Mouse (Mus musculus) liver, adult 2 months (tissue): ENCODE results near the gene 4931414P19Rik. TPM values are rescaled to one million over a fixed set of nuclear protein-coding genes. Genes with fewer than 3 reads are reported as not detected.
A peak's percentile ranks its signal among the peaks of the same experiment; 100 is the strongest.
"Not testable (repeated sequence)": the region's sequence is repeated elsewhere in the genome, so short reads cannot be mapped to it uniquely, and the experiment has no call there.

Experiments used
- DNase-seq: peaks from one replicate; pipeline ENCODE4 v3.0.0-alpha.2; 2011; ENCODE audit warnings: low read depth, low spot score; ENCODE audit errors: extremely low read depth
- H3K27ac ChIP-seq: fragments of 200-500 bp; replicated peaks from 2 replicates; pipeline ENCODE4 v1.5.1; 2012; ENCODE audit warnings: low read depth, mild to moderate bottlenecking, control low read depth, inconsistent platforms, low read length; ENCODE audit not compliant: insufficient read depth
- H3K27me3 ChIP-seq: fragments of 200-500 bp; 2 replicates; pipeline ENCODE4 v1.6.1; 2012; ENCODE audit warnings: mild to moderate bottlenecking, moderate library complexity, low read length, inconsistent platforms; ENCODE audit not compliant: control insufficient read depth, insufficient read depth
- H3K36me3 ChIP-seq: fragments of 200-500 bp; 2 replicates; pipeline ENCODE4 v1.6.1; 2012; ENCODE audit warnings: low read length, inconsistent platforms; ENCODE audit not compliant: control insufficient read depth, insufficient read depth
- H3K4me1 ChIP-seq: fragments of 200-500 bp; 2 replicates; pipeline ENCODE4 v1.6.1; 2011; ENCODE audit warnings: low read length; ENCODE audit not compliant: control insufficient read depth, insufficient read depth
- H3K4me3 ChIP-seq: fragments of 200-500 bp; 2 replicates; pipeline ENCODE4 v1.5.1; 2011; ENCODE audit warnings: low read depth, mild to moderate bottlenecking, control low read depth, low read length, moderate library complexity; ENCODE audit not compliant: insufficient read depth
- H3K79me2 ChIP-seq: fragments of 200-500 bp; 2 replicates; pipeline ENCODE4 v1.6.1; 2012; ENCODE audit warnings: inconsistent platforms, mild to moderate bottlenecking, low read length, moderate library complexity; ENCODE audit not compliant: control insufficient read depth, insufficient read depth
- H3K9ac ChIP-seq: fragments of 200-500 bp; 2 replicates; pipeline ENCODE4 v1.6.1; 2012; ENCODE audit warnings: low read depth, mild to moderate bottlenecking, control low read depth, inconsistent platforms, low read length
- CTCF ChIP-seq: fragments of 200-500 bp; IDR thresholded peaks from 2 replicates; pipeline ENCODE4 v1.5.1; 2011; ENCODE audit warnings: low read depth, low read length, control low read depth
- POLR2A ChIP-seq: fragments of 200-500 bp; IDR thresholded peaks from 2 replicates; pipeline ENCODE4 v1.6.1; 2011; ENCODE audit warnings: low read length, control low read depth; ENCODE audit not compliant: insufficient read depth; ENCODE audit errors: extremely low read depth
- WGBS: fragments of 180-500 bp; shearing (Covaris S2); methylation state at CpG from one replicate; pipeline ENCODE4 v1.1.7; 2018; 5-methylcytosine and 5-hydroxymethylcytosine counted together
- polyA plus RNA-seq: library from polyadenylated mRNA; depleted of rRNA; stranded (reverse); fragments of >200 nt; gene quantifications from 2 replicates; pipeline ENCODE4 v1.2.3, GENCODE M21; 2012
- total RNA-seq: library from RNA; depleted of rRNA; stranded (reverse); fragments of >200 nt; gene quantifications from 2 replicates; pipeline ENCODE4 v1.2.3, GENCODE M21; 2014

4931414P19Rik gene
- total and polyA plus RNA-seq, 2 experiments = 2.6 to 3.0 TPM

- Histone ChIP-seq H3K4me3 (no peak overlapping the region), H3K27me3 (no peaks in the 10 kb centered on the region), H3K27ac (no peak overlapping the region), H3K36me3 (no peaks in the 10 kb centered on the region), H3K9ac (no peak overlapping the region), H3K79me2 (no peaks in the 10 kb centered on the region), H3K4me1 (no peaks in the 10 kb centered on the region)
- no peak for DNase-seq
- no peak for TF ChIP-seq POLR2A
- no peak for TF ChIP-seq CTCF
- WGBS = 87% methylated on average over 6 of the region's 6 CpGs
These were observed 17.5 kb upstream of the 4931414P19Rik start for GRCm38 (mm10) chr14:54623334-54623733.

GRCm38 (mm10) chr14:54621133-54621532 is 15.3 kb upstream of the 4931414P19Rik start, which contains the start of gene Psmb11:
Gene Psmb11 (plus strand): TSS chr14:54621433.
- H3K36me3 ChIP-seq = no peaks in the 10 kb centered on the region
- WGBS = 87% methylated on average over 1 of the region's 1 CpGs
- TF ChIP-seq CTCF (no peak), POLR2A (no peak)

GRCm38 (mm10) chr14:54617897-54618365 is 12.1 kb upstream of the 4931414P19Rik start, which contains the start of gene Psmb5:
Gene Psmb5 (minus strand): TSS chr14:54618022.
- TF ChIP-seq POLR2A = peak; percentile 37; the same call in 1 of the 2 replicates
- no peak for TF ChIP-seq CTCF
- under 1% methylated on average over 25 of the region's 25 CpGs for WGBS

More at GRCm38 (mm10) chr14:54621133-54621532, 15.3 kb upstream of the 4931414P19Rik start, which contains the start of gene Psmb11:
- Histone ChIP-seq H3K79me2 (peaks cover 4% of the 10 kb centered on the region; the same call in 1 of the 2 replicates), H3K4me3 (no peak within 1 kb of the TSS), H3K27ac (no peak within 1 kb of the TSS), H3K9ac (no peak within 1 kb of the TSS), H3K27me3 (no peaks in the 10 kb centered on the region), H3K4me1 (peaks cover 3% of the 10 kb centered on the region)
- DNase-seq = no peak

GRCm38 (mm10) chr14:54617152-54617896 is 11.5 kb upstream of the 4931414P19Rik start:
- no peak for TF ChIP-seq POLR2A
- TF ChIP-seq CTCF = peak; percentile 17; the same call in 1 of the 2 replicates
- 2% methylated on average over 38 of the region's 38 CpGs for WGBS

More at GRCm38 (mm10) chr14:54617897-54618365, 12.1 kb upstream of the 4931414P19Rik start, which contains the start of gene Psmb5:
- peak within 1 kb of the TSS; percentile 97 for H3K4me3 ChIP-seq
- H3K9ac ChIP-seq = peak within 1 kb of the TSS; percentile 70
- peaks cover 8% of the 10 kb centered on the region for H3K36me3 ChIP-seq
- no peaks in the 10 kb centered on the region for H3K27me3 ChIP-seq
- peaks cover 3% of the 10 kb centered on the region for H3K4me1 ChIP-seq
- H3K79me2 ChIP-seq = peaks cover 4% of the 10 kb centered on the region; the same call in 1 of the 2 replicates
- peak within 1 kb of the TSS; percentile 45; the same call in 1 of the 2 replicates for H3K27ac ChIP-seq
- DNase-seq = peak; percentile 84

GRCm38 (mm10) chr14:54616226-54616825 is 10.5 kb upstream of the 4931414P19Rik start:
- peak; percentile 49 for DNase-seq
- peaks cover 13% of the 10 kb centered on the region for H3K36me3 ChIP-seq
- no peak overlapping the region for H3K27ac ChIP-seq
- no peak overlapping the region for H3K9ac ChIP-seq
- H3K27me3 ChIP-seq = no peaks in the 10 kb centered on the region
- WGBS = 92% methylated on average over 16 of the region's 16 CpGs
- TF ChIP-seq CTCF (no peak), POLR2A (no peak)
- peaks cover 4% of the 10 kb centered on the region; the same call in 1 of the 2 replicates for H3K79me2 ChIP-seq
- no peak overlapping the region for H3K4me3 ChIP-seq
- peaks cover 3% of the 10 kb centered on the region for H3K4me1 ChIP-seq

More at GRCm38 (mm10) chr14:54617152-54617896, 11.5 kb upstream of the 4931414P19Rik start:
- peaks cover 4% of the 10 kb centered on the region; the same call in 1 of the 2 replicates for H3K79me2 ChIP-seq
- peaks cover 3% of the 10 kb centered on the region for H3K4me1 ChIP-seq
- H3K4me3 ChIP-seq = peak overlapping the region; percentile 97
- H3K27ac ChIP-seq = peak overlapping the region; percentile 0; the same call in 1 of the 2 replicates
- DNase-seq = peak; percentile 13
- peaks cover 11% of the 10 kb centered on the region for H3K36me3 ChIP-seq
- H3K9ac ChIP-seq = peak overlapping the region; percentile 70
- no peaks in the 10 kb centered on the region for H3K27me3 ChIP-seq

- not testable (repeated sequence) for H3K4me3 ChIP-seq, H3K79me2 ChIP-seq, DNase-seq, H3K9ac ChIP-seq, H3K27me3 ChIP-seq, H3K4me1 ChIP-seq, H3K27ac ChIP-seq
- peaks cover 13% of the 10 kb centered on the region for H3K36me3 ChIP-seq
- WGBS = 91% methylated on average over 16 of the region's 16 CpGs
These were observed 8.3 kb upstream of the 4931414P19Rik start for GRCm38 (mm10) chr14:54614130-54614529.
